ENCODE assay signal across 13 mouse cellular contexts in genomic region chr13:28557032-28557570, GRCm38 (mm10).
DNase-seq lines count a peak whose midpoint lies in the region; ATAC-seq and TF ChIP-seq lines count a peak whose summit lies in the region.
"Had no signal": no experiment of that assay in that cellular context is flagged by ENCODE, and none has a peak within 500 bp of the region (broad histone marks: within the 10 kb centered on the region; RNA-seq: fewer than 3 reads in every experiment).

No protein-coding gene starts in this region.

- no peak for DNase-seq in hindbrain, embryonic 10.5 days (ENCODE audit: low spot score)
- no peak for DNase-seq in hindbrain, postnatal 0 days (ENCODE audit: low spot score)
- peak; percentile 27 for DNase-seq in CD4-positive helper T cell, adult 2 months (ENCODE audit: low read depth, low spot score)
- DNase-seq in gastrocnemius, postnatal 36 days, result no peak
- no peak for DNase-seq in adrenal gland, adult 18-20 months (ENCODE audit: low spot score in 2 of 2)
- no peak for DNase-seq in cerebellum, adult 9-11 months
- DNase-seq: adrenal gland, postnatal 10 days; heart, postnatal 10 days; kidney, adult 2 months had no signal

- H3K4me1 ChIP-seq in hindbrain, embryonic 10.5 days (replicated peaks), result peaks cover 29% of the 10 kb centered on the region
- H3K4me1 ChIP-seq in hindbrain, postnatal 0 days (ENCODE audit: insufficient read depth, low read length), result peaks cover 15% of the 10 kb centered on the region; the same call in 1 of the 2 replicates
- peaks cover 48% of the 10 kb centered on the region for H3K4me1 ChIP-seq in embryonic facial prominence, embryonic 13.5 days
- peaks cover 42% of the 10 kb centered on the region for H3K4me1 ChIP-seq in limb, embryonic 15.5 days

- intact Hi-C loops in gastrocnemius, postnatal 36 days (cut with DNase I), result no loop called here

- TF ChIP-seq CTCF in hindbrain, postnatal 0 days (IDR thresholded peaks at IDR 0.05; ENCODE audit: low read depth), result no peak

- H3K36me3 ChIP-seq in hindbrain, embryonic 10.5 days, result peaks cover 30% of the 10 kb centered on the region
- H3K36me3 ChIP-seq in hindbrain, postnatal 0 days (ENCODE audit: insufficient read depth, low read length), result no peaks in the 10 kb centered on the region
- H3K36me3 ChIP-seq in embryonic facial prominence, embryonic 13.5 days, result 0 out of 2 replicates have a peak, but pooled peaks cover 3% of the 10 kb centered on the region
- no peaks in the 10 kb centered on the region for H3K36me3 ChIP-seq in limb, embryonic 15.5 days
- H3K36me3 ChIP-seq: forebrain, embryonic 15.5 days had no signal

- ATAC-seq in hindbrain, postnatal 0 days, result no peak
- no peak for ATAC-seq in embryonic facial prominence, embryonic 13.5 days (ENCODE audit: insufficient number of reproducible peaks, insufficient read depth, low FRiP score, low TSS enrichment, low read depth)
- ATAC-seq in limb, embryonic 15.5 days (ENCODE audit: insufficient number of reproducible peaks, low FRiP score, low TSS enrichment, low read depth), result no peak
- ATAC-seq: forebrain, embryonic 15.5 days; Patski had no signal

- no peak overlapping the region for H3K9ac ChIP-seq in hindbrain, postnatal 0 days (replicated peaks; ENCODE audit: low read length)
- no peak overlapping the region for H3K9ac ChIP-seq in embryonic facial prominence, embryonic 13.5 days
- H3K9ac ChIP-seq in limb, embryonic 15.5 days, result no peak overlapping the region
- H3K9ac ChIP-seq: forebrain, embryonic 15.5 days had no signal

- H3K4me2 ChIP-seq in hindbrain, postnatal 0 days (ENCODE audit: low read depth, low read length), result no peak overlapping the region
- no peak overlapping the region for H3K4me2 ChIP-seq in embryonic facial prominence, embryonic 13.5 days
- H3K4me2 ChIP-seq in limb, embryonic 15.5 days, result no peak overlapping the region
- H3K4me2 ChIP-seq: forebrain, embryonic 15.5 days had no signal

- no peaks in the 10 kb centered on the region for H3K9me3 ChIP-seq in hindbrain, embryonic 10.5 days
- H3K9me3 ChIP-seq in hindbrain, postnatal 0 days (ENCODE audit: low read length), result no peaks in the 10 kb centered on the region
- H3K9me3 ChIP-seq in embryonic facial prominence, embryonic 13.5 days, result no peaks in the 10 kb centered on the region
- no peaks in the 10 kb centered on the region for H3K9me3 ChIP-seq in limb, embryonic 15.5 days
- H3K9me3 ChIP-seq: forebrain, embryonic 15.5 days had no signal

- WGBS in hindbrain, embryonic 10.5 days, result 83% methylated on average over 4 of the region's 4 CpGs
- WGBS in hindbrain, postnatal 0 days, result 85% methylated on average over 4 of the region's 4 CpGs
- 51% methylated on average over 4 of the region's 4 CpGs for WGBS in embryonic facial prominence, embryonic 13.5 days
- 59% methylated on average over 4 of the region's 4 CpGs for WGBS in limb, embryonic 15.5 days

- no peaks in the 10 kb centered on the region for H3K27me3 ChIP-seq in hindbrain, embryonic 10.5 days (ENCODE audit: insufficient read depth, poor library complexity, severe bottlenecking)
- H3K27me3 ChIP-seq in hindbrain, postnatal 0 days (ENCODE audit: insufficient read depth, low read length), result no peaks in the 10 kb centered on the region
- H3K27me3 ChIP-seq in embryonic facial prominence, embryonic 13.5 days, result no peaks in the 10 kb centered on the region
- H3K27me3 ChIP-seq in limb, embryonic 15.5 days, result no peaks in the 10 kb centered on the region
- H3K27me3 ChIP-seq: forebrain, embryonic 15.5 days; Patski had no signal

- peak overlapping the region; percentile 53; the same call in 1 of the 2 replicates for H3K27ac ChIP-seq in hindbrain, embryonic 10.5 days
- no peak overlapping the region for H3K27ac ChIP-seq in hindbrain, postnatal 0 days
- peak overlapping the region; percentile 67 for H3K27ac ChIP-seq in embryonic facial prominence, embryonic 13.5 days
- H3K27ac ChIP-seq in limb, embryonic 15.5 days, result peak overlapping the region; percentile 65; the same call in 1 of the 2 replicates
- H3K27ac ChIP-seq: forebrain, embryonic 15.5 days had no signal

- H3K4me3 ChIP-seq in hindbrain, embryonic 10.5 days, result no peak overlapping the region
- no peak overlapping the region for H3K4me3 ChIP-seq in hindbrain, postnatal 0 days (ENCODE audit: low read length)
- no peak overlapping the region for H3K4me3 ChIP-seq in embryonic facial prominence, embryonic 13.5 days
- H3K4me3 ChIP-seq in limb, embryonic 15.5 days, result no peak overlapping the region
- H3K4me3 ChIP-seq: forebrain, embryonic 15.5 days had no signal
